Mouse (Mus musculus) forebrain, postnatal 0 days (tissue): ENCODE data around the gene Tcte2. TPM values are rescaled to one million over a fixed set of nuclear protein-coding genes. Genes with fewer than 3 reads are reported as not detected.

Source experiments
- ATAC-seq: fragments of 200-750 bp; cut with Nextera tagmentation; 2 replicates; pipeline ENCODE4 v1.8.0; 2017; ENCODE audit warnings: mild to moderate bottlenecking, moderate library complexity
- DNase-seq: peaks from one replicate; pipeline ENCODE4 v3.0.0-alpha.2; 2015
- H3K27ac ChIP-seq: fragments of 300-500 bp; sonication (generic); 2 replicates; pipeline ENCODE4 v1.5.1; 2014; ENCODE audit warnings: low read depth, mild to moderate bottlenecking, antibody characterized with exemption, low read length, moderate library complexity, mixed read lengths
- H3K27me3 ChIP-seq: fragments of 300-500 bp; sonication (generic); 2 replicates; pipeline ENCODE4 v1.6.1; 2014; ENCODE audit warnings: mild to moderate bottlenecking, low read length, mixed read lengths; ENCODE audit not compliant: insufficient read depth
- H3K36me3 ChIP-seq: fragments of 300-500 bp; sonication (generic); 2 replicates; pipeline ENCODE4 v1.6.1; 2014; ENCODE audit warnings: mild to moderate bottlenecking, moderate library complexity; ENCODE audit not compliant: insufficient read depth
- H3K4me1 ChIP-seq: fragments of 300-500 bp; sonication (generic); 2 replicates; pipeline ENCODE4 v1.6.1; 2014; ENCODE audit warnings: antibody characterized with exemption; ENCODE audit not compliant: insufficient read depth
- H3K4me2 ChIP-seq: fragments of 300-500 bp; sonication (generic); 2 replicates; pipeline ENCODE4 v1.6.1; 2014; ENCODE audit warnings: low read depth, mild to moderate bottlenecking, moderate library complexity
- H3K4me3 ChIP-seq: fragments of 300-500 bp; sonication (generic); 2 replicates; pipeline ENCODE4 v1.5.1; 2014; ENCODE audit warnings: low read depth, low read length, mixed read lengths
- H3K9ac ChIP-seq: fragments of 300-500 bp; sonication (generic); 2 replicates; pipeline ENCODE4 v1.6.1; 2014; ENCODE audit warnings: mild to moderate bottlenecking
- H3K9me3 ChIP-seq: fragments of 300-500 bp; sonication (generic); 2 replicates; pipeline ENCODE4 v1.6.1; 2016; ENCODE audit warnings: low read length
- CTCF ChIP-seq: sonication (generic); IDR thresholded peaks from 2 replicates; pipeline ENCODE4 v1.5.1; 2016; ENCODE audit warnings: antibody characterized with exemption, control low read depth, low read depth
- WGBS: fragments of 180-500 bp; shearing (Covaris S2); extraction: QIAGEN DNeasy Blood & Tissue Kit; methylation state at CpG from one replicate; pipeline ENCODE4 v1.1.7; 2014; 5-methylcytosine and 5-hydroxymethylcytosine counted together
- polyA plus RNA-seq: library from polyadenylated mRNA; unstranded; fragments of >200 nt; fragmentation: Nextera tagmentation; extraction: Ambion mirVana; gene quantifications from 2 replicates; pipeline ENCODE4 v1.2.1, GENCODE M21; 2015
- total RNA-seq: library from RNA; depleted of rRNA; stranded (reverse); fragments of >200 nt; gene quantifications from 2 replicates; pipeline ENCODE4 v1.2.3, GENCODE M21; 2014

Tcte2 gene
- total and polyA plus RNA-seq, 2 experiments from 2014 or later = 10.7 to 22.9 TPM

GRCm38 (mm10) chr17:13759853-13760627 lies 1.6 kb downstream of the Tcte2 start, which contains the start of gene Afdn:
Afdn (plus strand) TSS chr17:13760539.
- peak within 1 kb of the TSS; percentile 98 for H3K4me3 ChIP-seq

GRCm38 (mm10) chr17:13759156-13759852 lies 2.3 kb downstream of the Tcte2 start:
- Histone ChIP-seq H3K9me3 (no peaks in the 10 kb centered on the region), H3K4me2 (peak overlapping the region; percentile 78), H3K27me3 (no peaks in the 10 kb centered on the region), H3K27ac (peak overlapping the region; percentile 99), H3K9ac (peak overlapping the region; percentile 100), H3K36me3 (no peaks in the 10 kb centered on the region), H3K4me3 (peak overlapping the region; percentile 98), H3K4me1 (peaks cover 15% of the 10 kb centered on the region; the same call in 1 of the 2 replicates)
- DNase-seq (peak; percentile 86), ATAC-seq (peak; percentile 66)
- TF ChIP-seq CTCF = no peak
- 2% methylated on average over 13 of the region's 13 CpGs for WGBS

More at GRCm38 (mm10) chr17:13759853-13760627, 1.6 kb downstream of the Tcte2 start, which contains the start of gene Afdn:
- TF ChIP-seq CTCF = no peak
- H3K4me1 ChIP-seq = peaks cover 12% of the 10 kb centered on the region; the same call in 1 of the 2 replicates
- H3K9me3 ChIP-seq = no peaks in the 10 kb centered on the region
- peak within 1 kb of the TSS; percentile 100 for H3K9ac ChIP-seq
- H3K4me2 ChIP-seq = peak within 1 kb of the TSS; percentile 78
- ATAC-seq = peak; percentile 82
- DNase-seq = peak; percentile 93
- peak within 1 kb of the TSS; percentile 99 for H3K27ac ChIP-seq
- 2% methylated on average over 67 of the region's 108 CpGs for WGBS
- no peaks in the 10 kb centered on the region for H3K27me3 ChIP-seq
- no peaks in the 10 kb centered on the region for H3K36me3 ChIP-seq

GRCm38 (mm10) chr17:13758586-13758985 lies 3.0 kb downstream of the Tcte2 start:
- Histone ChIP-seq H3K9ac (peak overlapping the region; percentile 100), H3K4me1 (peaks cover 15% of the 10 kb centered on the region; the same call in 1 of the 2 replicates), H3K27me3 (no peaks in the 10 kb centered on the region), H3K4me3 (peak overlapping the region; percentile 98), H3K4me2 (peak overlapping the region; percentile 78), H3K36me3 (no peaks in the 10 kb centered on the region), H3K27ac (peak overlapping the region; percentile 99), H3K9me3 (no peaks in the 10 kb centered on the region)
- WGBS = 16% methylated on average over 7 of the region's 7 CpGs
- no peak for TF ChIP-seq CTCF
- DNase-seq = no peak
- ATAC-seq = no peak

GRCm38 (mm10) chr17:13754940-13755339 lies 6.7 kb downstream of the Tcte2 start:
- H3K4me2 ChIP-seq = no peak overlapping the region
- ATAC-seq (no peak), DNase-seq (no peak)
- no peaks in the 10 kb centered on the region for H3K27me3 ChIP-seq
- peaks cover 10% of the 10 kb centered on the region; the same call in 1 of the 2 replicates for H3K4me1 ChIP-seq
- H3K9me3 ChIP-seq = no peaks in the 10 kb centered on the region
- no peak overlapping the region for H3K4me3 ChIP-seq
- TF ChIP-seq CTCF = no peak
- WGBS = 77% methylated on average over 6 of the region's 6 CpGs
- H3K9ac ChIP-seq = no peak overlapping the region
- no peak overlapping the region for H3K27ac ChIP-seq
- H3K36me3 ChIP-seq = no peaks in the 10 kb centered on the region

GRCm38 (mm10) chr17:13753918-13754317 lies 7.7 kb downstream of the Tcte2 start:
- Histone ChIP-seq H3K4me2 (no peak overlapping the region), H3K27ac (no peak overlapping the region), H3K27me3 (no peaks in the 10 kb centered on the region), H3K4me1 (peaks cover 10% of the 10 kb centered on the region; the same call in 1 of the 2 replicates), H3K9ac (no peak overlapping the region), H3K36me3 (no peaks in the 10 kb centered on the region), H3K9me3 (no peaks in the 10 kb centered on the region), H3K4me3 (no peak overlapping the region)
- ATAC-seq (no peak), DNase-seq (no peak)
- TF ChIP-seq CTCF = no peak
- whole genome bisulfite sequencing = 81% methylated on average over 4 of the region's 4 CpGs

GRCm38 (mm10) chr17:13749027-13749426 lies 12.6 kb downstream of the Tcte2 start:
- 94% methylated on average over 4 of the region's 4 CpGs for WGBS
- H3K4me2 ChIP-seq = no peak overlapping the region
- H3K4me1 ChIP-seq = no peaks in the 10 kb centered on the region
- no peaks in the 10 kb centered on the region for H3K36me3 ChIP-seq
- ATAC-seq = no peak
- TF ChIP-seq CTCF = no peak
- no peak overlapping the region for H3K9ac ChIP-seq
- no peak for DNase-seq
- H3K27me3 ChIP-seq = no peaks in the 10 kb centered on the region
- H3K4me3 ChIP-seq = no peak overlapping the region
- no peaks in the 10 kb centered on the region for H3K9me3 ChIP-seq
- H3K27ac ChIP-seq = no peak overlapping the region

GRCm38 (mm10) chr17:13747681-13748080 lies 13.9 kb downstream of the Tcte2 start:
- Histone ChIP-seq H3K9me3 (no peaks in the 10 kb centered on the region), H3K9ac (no peak overlapping the region), H3K4me2 (no peak overlapping the region), H3K27ac (no peak overlapping the region), H3K27me3 (no peaks in the 10 kb centered on the region), H3K4me1 (no peaks in the 10 kb centered on the region), H3K4me3 (no peak overlapping the region), H3K36me3 (no peaks in the 10 kb centered on the region)
- no peak for TF ChIP-seq CTCF
- ATAC-seq = no peak
- WGBS = 92% methylated on average over 9 of the region's 9 CpGs
- no peak for DNase-seq
